Mouse (Mus musculus) liver, embryonic 13.5 days (tissue): ENCODE results near the gene Stau1. TPM values are rescaled to one million over a fixed set of nuclear protein-coding genes. Genes with fewer than 3 reads are reported as not detected.

Experiments used
- ATAC-seq: fragments of 200-750 bp; cut with Nextera tagmentation; 2 replicates; pipeline ENCODE4 v1.8.0; 2017; ENCODE audit warnings: low read depth, mild to moderate bottlenecking, moderate number of reproducible peaks, moderate library complexity
- DNase-seq: peaks from one replicate; pipeline ENCODE4 v3.0.0; 2022
- H3K27ac ChIP-seq: fragments of 300-500 bp; sonication (generic); 2 replicates; pipeline ENCODE4 v1.5.1; 2015; ENCODE audit warnings: moderate library complexity, mild to moderate bottlenecking, inconsistent platforms
- H3K27me3 ChIP-seq: fragments of 300-500 bp; sonication (generic); 2 replicates; pipeline ENCODE4 v1.6.1; 2015; ENCODE audit warnings: mild to moderate bottlenecking, inconsistent platforms
- H3K36me3 ChIP-seq: fragments of 300-500 bp; sonication (generic); 2 replicates; pipeline ENCODE4 v1.6.1; 2015; ENCODE audit warnings: mild to moderate bottlenecking, inconsistent platforms
- H3K4me1 ChIP-seq: fragments of 300-500 bp; sonication (generic); replicated peaks from 2 replicates; pipeline ENCODE4 v1.6.1; 2015; ENCODE audit warnings: inconsistent platforms
- H3K4me2 ChIP-seq: fragments of 300-500 bp; sonication (generic); 2 replicates; pipeline ENCODE4 v1.6.1; 2015; ENCODE audit warnings: inconsistent platforms, mild to moderate bottlenecking, moderate library complexity
- H3K4me3 ChIP-seq: fragments of 300-500 bp; sonication (generic); replicated peaks from 2 replicates; pipeline ENCODE4 v1.5.1; 2015; ENCODE audit warnings: mild to moderate bottlenecking, inconsistent platforms
- H3K9ac ChIP-seq: fragments of 300-500 bp; sonication (generic); 2 replicates; pipeline ENCODE4 v1.6.1; 2015; ENCODE audit warnings: mild to moderate bottlenecking, inconsistent platforms
- H3K9me3 ChIP-seq: fragments of 300-500 bp; sonication (generic); replicated peaks from 2 replicates; pipeline ENCODE4 v1.6.1; 2016; ENCODE audit warnings: inconsistent platforms
- WGBS: fragments of 180-500 bp; shearing (Covaris S2); methylation state at CpG from one replicate; pipeline ENCODE4 v1.1.7; 2015; ENCODE audit not compliant: insufficient replicate concordance; 5-methylcytosine and 5-hydroxymethylcytosine counted together
- polyA plus RNA-seq: library from polyadenylated mRNA; unstranded; fragments of >200 nt; fragmentation: Nextera tagmentation; extraction: Ambion mirVana; gene quantifications from 2 replicates; pipeline ENCODE4 v1.2.1, GENCODE M21; 2015

Stau1 gene
- polyA plus RNA-seq, 1 experiment from 2014 or later, result 24.2 TPM

GRCm38 (mm10) chr2:166983351-166983894 is 12.7 kb downstream of the Stau1 start:
- no peak overlapping the region for H3K9ac ChIP-seq
- 68% methylated on average over 4 of the region's 4 CpGs for WGBS
- no peaks in the 10 kb centered on the region for H3K27me3 ChIP-seq
- no peaks in the 10 kb centered on the region for H3K9me3 ChIP-seq
- H3K27ac ChIP-seq, result no peak overlapping the region
- peaks cover 20% of the 10 kb centered on the region for H3K4me1 ChIP-seq
- no peak for ATAC-seq
- no peak overlapping the region for H3K4me3 ChIP-seq
- H3K36me3 ChIP-seq, result 0 out of 2 replicates have a peak, but pooled peaks cover 5% of the 10 kb centered on the region
- no peak overlapping the region for H3K4me2 ChIP-seq
- no peak for DNase-seq

- Histone ChIP-seq H3K27me3 (no peaks in the 10 kb centered on the region), H3K4me2 (no peak overlapping the region), H3K4me3 (no peak overlapping the region), H3K36me3 (0 out of 2 replicates have a peak, but pooled peaks cover 5% of the 10 kb centered on the region), H3K4me1 (peaks cover 46% of the 10 kb centered on the region), H3K9ac (no peak overlapping the region), H3K9me3 (no peaks in the 10 kb centered on the region), H3K27ac (no peak overlapping the region)
- DNase-seq (no peak), ATAC-seq (no peak)
- 36% methylated on average over 2 of the region's 2 CpGs for WGBS
These were observed 15.9 kb downstream of the Stau1 start for GRCm38 (mm10) chr2:166980161-166980560.

GRCm38 (mm10) chr2:166977490-166977889 is 18.6 kb downstream of the Stau1 start:
- WGBS, result 17% methylated on average over 3 of the region's 3 CpGs

GRCm38 (mm10) chr2:166976356-166976755 is 19.7 kb downstream of the Stau1 start:
- H3K4me1 ChIP-seq, result peaks cover 68% of the 10 kb centered on the region
- ATAC-seq (no peak), DNase-seq (no peak)
- H3K4me3 ChIP-seq, result no peak overlapping the region
- H3K4me2 ChIP-seq, result peak overlapping the region; percentile 4; the same call in 1 of the 2 replicates
- peak overlapping the region; percentile 45; the same call in 1 of the 2 replicates for H3K27ac ChIP-seq
- H3K36me3 ChIP-seq, result no peaks in the 10 kb centered on the region
- H3K27me3 ChIP-seq, result no peaks in the 10 kb centered on the region
- no peak overlapping the region for H3K9ac ChIP-seq
- WGBS, result 40% methylated on average over 3 of the region's 3 CpGs
- no peaks in the 10 kb centered on the region for H3K9me3 ChIP-seq

More at GRCm38 (mm10) chr2:166977490-166977889, 18.6 kb downstream of the Stau1 start:
- peak; percentile 57; the same call in 1 of the 2 replicates for ATAC-seq
- no peak overlapping the region for H3K9ac ChIP-seq
- H3K27me3 ChIP-seq, result no peaks in the 10 kb centered on the region
- peak overlapping the region; percentile 45 for H3K27ac ChIP-seq
- H3K4me3 ChIP-seq, result no peak overlapping the region
- peaks cover 63% of the 10 kb centered on the region for H3K4me1 ChIP-seq
- 0 out of 2 replicates have a peak, but pooled peaks cover 1% of the 10 kb centered on the region for H3K36me3 ChIP-seq
- no peak overlapping the region for H3K4me2 ChIP-seq
- DNase-seq, result no peak
- no peaks in the 10 kb centered on the region for H3K9me3 ChIP-seq

GRCm38 (mm10) chr2:166974177-166974872 is 21.8 kb downstream of the Stau1 start:
- H3K27me3 ChIP-seq, result no peaks in the 10 kb centered on the region
- no peaks in the 10 kb centered on the region for H3K9me3 ChIP-seq
- DNase-seq (no peak), ATAC-seq (no peak)
- 57% methylated on average over 6 of the region's 6 CpGs for WGBS
- H3K27ac ChIP-seq, result peak overlapping the region; percentile 55
- no peak overlapping the region for H3K4me3 ChIP-seq
- H3K4me2 ChIP-seq, result no peak overlapping the region
- no peak overlapping the region; the same call in 1 of the 2 replicates for H3K9ac ChIP-seq
- peaks cover 62% of the 10 kb centered on the region for H3K4me1 ChIP-seq
- no peaks in the 10 kb centered on the region for H3K36me3 ChIP-seq

GRCm38 (mm10) chr2:166973153-166973552 is 22.9 kb downstream of the Stau1 start:
- Histone ChIP-seq H3K4me1 (peaks cover 52% of the 10 kb centered on the region), H3K4me2 (no peak overlapping the region), H3K9me3 (no peaks in the 10 kb centered on the region), H3K9ac (no peak overlapping the region), H3K4me3 (no peak overlapping the region), H3K36me3 (no peaks in the 10 kb centered on the region), H3K27ac (no peak overlapping the region), H3K27me3 (no peaks in the 10 kb centered on the region)
- no peak for DNase-seq
- no peak for ATAC-seq
- 44% methylated on average over 1 of the region's 1 CpGs for WGBS

- Histone ChIP-seq H3K9ac (no peak overlapping the region), H3K36me3 (peaks cover 26% of the 10 kb centered on the region), H3K4me2 (no peak overlapping the region), H3K27me3 (no peaks in the 10 kb centered on the region), H3K27ac (no peak overlapping the region), H3K4me1 (peaks cover 13% of the 10 kb centered on the region), H3K4me3 (no peak overlapping the region), H3K9me3 (no peaks in the 10 kb centered on the region)
- ATAC-seq (no peak), DNase-seq (no peak)
- 67% methylated on average over 2 of the region's 2 CpGs for WGBS
These were observed 31.3 kb downstream of the Stau1 start for GRCm38 (mm10) chr2:166964773-166965172.

GRCm38 (mm10) chr2:166963257-166963656 is 32.8 kb downstream of the Stau1 start:
- 88% methylated on average over 8 of the region's 8 CpGs for WGBS
- ATAC-seq, result no peak
- no peak overlapping the region for H3K4me3 ChIP-seq

GRCm38 (mm10) chr2:166960648-166961330 is 35.3 kb downstream of the Stau1 start:
- no peaks in the 10 kb centered on the region for H3K9me3 ChIP-seq
- no peak overlapping the region for H3K27ac ChIP-seq
- DNase-seq, result no peak
- 76% methylated on average over 8 of the region's 8 CpGs for WGBS
- H3K4me1 ChIP-seq, result peaks cover 8% of the 10 kb centered on the region; the same call in 1 of the 2 replicates
- H3K27me3 ChIP-seq, result no peaks in the 10 kb centered on the region
- no peak overlapping the region for H3K4me2 ChIP-seq
- peaks cover 58% of the 10 kb centered on the region for H3K36me3 ChIP-seq
- H3K4me3 ChIP-seq, result no peak overlapping the region
- no peak overlapping the region for H3K9ac ChIP-seq
- ATAC-seq, result no peak

More at GRCm38 (mm10) chr2:166963257-166963656, 32.8 kb downstream of the Stau1 start:
- Histone ChIP-seq H3K27me3 (no peaks in the 10 kb centered on the region), H3K9me3 (no peaks in the 10 kb centered on the region), H3K4me2 (no peak overlapping the region), H3K9ac (no peak overlapping the region), H3K4me1 (peaks cover 13% of the 10 kb centered on the region), H3K27ac (no peak overlapping the region), H3K36me3 (peaks cover 41% of the 10 kb centered on the region)
- no peak for DNase-seq

GRCm38 (mm10) chr2:166956805-166957204 is 39.3 kb downstream of the Stau1 start:
- WGBS, result 52% methylated on average over 7 of the region's 7 CpGs
- Histone ChIP-seq H3K9ac (no peak overlapping the region), H3K4me1 (no peaks in the 10 kb centered on the region; the same call in 1 of the 2 replicates), H3K27me3 (no peaks in the 10 kb centered on the region), H3K27ac (no peak overlapping the region), H3K4me3 (no peak overlapping the region), H3K9me3 (no peaks in the 10 kb centered on the region), H3K36me3 (peaks cover 88% of the 10 kb centered on the region), H3K4me2 (no peak overlapping the region)
- peak; percentile 25; the same call in 1 of the 2 replicates for ATAC-seq
- DNase-seq, result peak; percentile 25

- Histone ChIP-seq H3K27me3 (no peaks in the 10 kb centered on the region), H3K4me2 (no peak overlapping the region), H3K4me3 (no peak overlapping the region), H3K4me1 (no peaks in the 10 kb centered on the region; the same call in 1 of the 2 replicates), H3K36me3 (peaks cover 95% of the 10 kb centered on the region), H3K9ac (no peak overlapping the region), H3K27ac (no peak overlapping the region), H3K9me3 (no peaks in the 10 kb centered on the region)
- ATAC-seq, result no peak
- 78% methylated on average over 6 of the region's 6 CpGs for WGBS
- no peak for DNase-seq
These were observed 43.9 kb downstream of the Stau1 start for GRCm38 (mm10) chr2:166952151-166952550.
